9 mouse cellular contexts compared by ENCODE assay signal in genomic region chr11:57011691-57012039, GRCm38 (mm10). TPM values are rescaled to one million over a fixed set of nuclear protein-coding genes. Genes with fewer than 3 reads are reported as not detected.
DNase-seq lines count a peak whose midpoint lies in the region; ATAC-seq and TF ChIP-seq lines count a peak whose summit lies in the region.
"Had no signal": no experiment of that assay in that cellular context is flagged by ENCODE, and none has a peak within 500 bp of the region (broad histone marks: within the 10 kb centered on the region; RNA-seq: fewer than 3 reads in every experiment).

No protein-coding gene starts in this region.

- no peak for TF ChIP-seq POLR2A in embryonic fibroblast, embryonic 13.5 days (IDR thresholded peaks at IDR 0.05; ENCODE audit: low read depth, low read length)

- no peaks in the 10 kb centered on the region for H3K4me1 ChIP-seq in embryonic fibroblast, embryonic 13.5 days (ENCODE audit: control insufficient read depth, insufficient read depth, low read length)
- peaks cover 11% of the 10 kb centered on the region for H3K4me1 ChIP-seq in hindbrain, embryonic 16.5 days (ENCODE audit: control insufficient read depth, insufficient read depth, low read depth, low read length)
- peaks cover 9% of the 10 kb centered on the region; the same call in 1 of the 2 replicates for H3K4me1 ChIP-seq in limb, embryonic 12.5 days (replicated peaks)

- H3K4me3 ChIP-seq in embryonic fibroblast, embryonic 13.5 days (ENCODE audit: insufficient read depth, low read length): peak overlapping the region; percentile 25; the same call in 1 of the 2 replicates
- peak overlapping the region; percentile 51 for H3K4me3 ChIP-seq in hindbrain, embryonic 16.5 days (ENCODE audit: low read length)
- H3K4me3 ChIP-seq in limb, embryonic 12.5 days (replicated peaks): peak overlapping the region; percentile 16; the same call in 1 of the 2 replicates
- no peak overlapping the region for H3K4me3 ChIP-seq in gastrocnemius, adult 2 months

- peak overlapping the region; percentile 62 for H3K4me2 ChIP-seq in hindbrain, embryonic 16.5 days (ENCODE audit: low read length)
- peak overlapping the region; percentile 48 for H3K4me2 ChIP-seq in limb, embryonic 12.5 days

- whole genome bisulfite sequencing in hindbrain, embryonic 16.5 days: under 1% methylated on average over 11 of the region's 11 CpGs
- WGBS in limb, embryonic 12.5 days: 3% methylated on average over 11 of the region's 11 CpGs

- peak overlapping the region; percentile 61 for H3K9ac ChIP-seq in hindbrain, embryonic 16.5 days (ENCODE audit: low read depth, low read length)
- peak overlapping the region; percentile 13; the same call in 1 of the 2 replicates for H3K9ac ChIP-seq in limb, embryonic 12.5 days (replicated peaks)

- H3K27me3 ChIP-seq in hindbrain, embryonic 16.5 days (replicated peaks; ENCODE audit: control insufficient read depth, insufficient read depth, low read length): no peaks in the 10 kb centered on the region
- peaks cover 37% of the 10 kb centered on the region for H3K27me3 ChIP-seq in limb, embryonic 12.5 days

- peak; percentile 45 to 51 for DNase-seq in cerebellum, postnatal 10 days
- no peak for DNase-seq in cerebellum, postnatal 36 days
- DNase-seq in right cerebral cortex, postnatal 10 days (ENCODE audit: low spot score in 2 of 2): peak; percentile 84 to 90
- DNase-seq in gastrocnemius, adult 2 months: no peak

- peak; percentile 81 for ATAC-seq in hindbrain, embryonic 16.5 days
- ATAC-seq in limb, embryonic 12.5 days (ENCODE audit: insufficient number of reproducible peaks, insufficient read depth, low FRiP score, low TSS enrichment, low read depth): no peak
- ATAC-seq in cerebellum, adult (ENCODE audit: insufficient number of reproducible peaks, low FRiP score, low TSS enrichment): no peak

- H3K9me3 ChIP-seq in hindbrain, embryonic 16.5 days (ENCODE audit: control insufficient read depth, low read length): no peaks in the 10 kb centered on the region
- no peaks in the 10 kb centered on the region for H3K9me3 ChIP-seq in limb, embryonic 12.5 days

- H3K27ac ChIP-seq in embryonic fibroblast, embryonic 13.5 days (ENCODE audit: insufficient read depth, low read length): no peak overlapping the region
- peak overlapping the region; percentile 73 for H3K27ac ChIP-seq in hindbrain, embryonic 16.5 days (ENCODE audit: low read depth, low read length)
- no peak overlapping the region for H3K27ac ChIP-seq in limb, embryonic 12.5 days
- no peak overlapping the region for H3K27ac ChIP-seq in gastrocnemius, adult 2 months
- H3K27ac ChIP-seq: macrophage had no signal

- intact Hi-C loops in gastrocnemius, adult 2 months (cut with DNase I): no loop called here

- TF ChIP-seq CTCF in embryonic fibroblast, embryonic 13.5 days (IDR thresholded peaks at IDR 0.05; ENCODE audit: borderline replicate concordance, insufficient read depth, low read length): no peak
- no peak for TF ChIP-seq CTCF in gastrocnemius, adult 2 months (IDR thresholded peaks at IDR 0.05)

- H3K36me3 ChIP-seq in hindbrain, embryonic 16.5 days (ENCODE audit: control insufficient read depth, insufficient read depth, low read length): no peaks in the 10 kb centered on the region
- no peaks in the 10 kb centered on the region for H3K36me3 ChIP-seq in limb, embryonic 12.5 days

RNA-seq across cellular contexts. Expression of gene Gria1, which starts 0.5 kb away (rescaled TPM):
- 2.7 and 6.1 TPM in 2 replicates for polyA plus RNA-seq in embryonic fibroblast, embryonic 13.5 days (2011; ENCODE audit: insufficient read length, low read depth, missing spikeins)
- polyA plus RNA-seq in hindbrain, embryonic 16.5 days (2015; fragmentation: Nextera tagmentation; extraction: Ambion mirVana): 47.7 and 48.8 TPM in 2 replicates
- polyA plus RNA-seq in limb, embryonic 12.5 days (2016; fragmentation: Nextera tagmentation; extraction: Ambion mirVana): 0.78 and 1.2 TPM in 2 replicates
- total RNA-seq in gastrocnemius, adult 2 months (2021): under 1 TPM in 1 of 2 experiments, not detected in 1; 0.06 TPM
- polyA plus RNA-seq: macrophage had no signal

Comparison
In these comparisons a context has a peak if more than half of its experiments do, and no peak if none do; other contexts are left out.
1. DNase-seq: peak in cerebellum, postnatal 10 days (2 of 2) and right cerebral cortex, postnatal 10 days (2 of 2); none in cerebellum, postnatal 36 days (0 of 2) and gastrocnemius, adult 2 months (single experiment).